Mouse (Mus musculus): ENCODE data around the gene Camkmt. TPM values are rescaled to one million over a fixed set of nuclear protein-coding genes. Genes with fewer than 3 reads are reported as not detected.

The Camkmt gene
- total RNA-seq, 4 experiments from 2014 or later, result 0.56 to 1.4 (median 1.1) TPM

DNA sequence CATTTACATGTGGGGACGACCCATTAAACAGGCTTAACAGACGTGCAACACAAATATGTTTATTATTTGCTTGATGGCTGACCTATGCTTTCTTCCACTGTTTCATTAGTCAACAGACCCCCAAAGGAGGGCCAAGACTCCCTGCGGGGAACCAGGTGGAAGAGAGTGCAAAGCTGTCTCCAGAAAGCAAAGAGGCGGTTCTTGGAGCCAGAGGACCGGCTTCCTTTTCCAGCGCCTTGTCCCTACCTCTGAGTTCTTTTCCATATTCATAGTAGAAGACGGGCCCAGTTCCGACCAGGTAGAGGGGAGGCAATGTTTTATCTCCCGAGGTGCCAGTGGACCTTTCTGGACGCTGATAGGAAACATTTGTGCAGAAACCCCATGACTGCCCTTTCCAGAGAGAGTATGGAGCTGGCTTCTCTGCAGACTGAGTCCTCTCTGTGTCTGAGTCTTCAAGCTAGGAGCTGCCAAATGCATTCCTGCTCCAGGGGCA is 399.2 kb downstream of the Camkmt start:
- no peak for DNase-seq (ENCODE audit: low spot score in 2 of 2)

GRCm38 (mm10) chr17:85491491-85491890 is 401.1 kb downstream of the Camkmt start:
- DNase-seq (ENCODE audit: low spot score in 2 of 2), result no peak

DNA sequence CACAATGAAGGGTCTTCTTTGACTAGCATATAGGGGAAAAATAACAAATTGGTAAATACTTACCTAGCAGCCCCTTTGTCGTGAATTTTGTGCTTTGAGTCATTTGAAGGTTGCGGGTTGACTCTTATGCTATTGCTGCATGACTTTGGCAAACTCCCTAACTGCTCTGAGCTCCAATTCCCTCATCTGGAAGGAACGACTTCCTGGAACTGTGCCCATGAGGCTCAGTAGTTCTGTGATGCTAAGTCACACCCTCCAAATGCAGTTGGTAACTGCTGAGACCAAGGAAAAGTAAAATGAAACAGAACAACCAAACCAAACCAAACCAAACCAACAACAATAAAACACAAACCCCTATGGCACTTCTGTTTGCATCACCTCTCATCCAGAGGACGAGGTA is 403.2 kb downstream of the Camkmt start:
- no peak for DNase-seq (ENCODE audit: low spot score in 2 of 2)

- no peak for DNase-seq (ENCODE audit: low spot score in 2 of 2)
Measured at GRCm38 (mm10) chr17:85495012-85495754, 404.8 kb downstream of the Camkmt start.

DNA sequence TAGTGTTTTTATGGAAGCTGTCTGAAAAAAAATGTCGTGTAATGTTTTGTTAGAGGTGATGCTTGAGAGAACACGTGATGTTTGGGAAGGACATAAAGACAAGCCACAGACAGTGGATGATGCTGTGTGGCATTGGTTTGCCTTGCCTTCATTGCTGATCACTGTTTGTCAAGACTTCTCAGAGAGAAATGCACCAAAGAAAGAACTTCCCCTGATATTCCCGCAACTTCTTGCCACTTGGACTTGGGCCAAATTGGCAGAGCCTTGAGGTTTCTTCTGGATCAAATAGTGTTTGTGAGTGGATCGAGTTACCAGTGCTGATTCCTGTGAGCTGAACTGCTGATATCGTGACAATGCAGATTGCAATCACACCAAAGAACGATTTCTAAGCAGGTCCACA is 405.5 kb downstream of the Camkmt start:
- no peak for DNase-seq (ENCODE audit: low spot score in 2 of 2)

DNA sequence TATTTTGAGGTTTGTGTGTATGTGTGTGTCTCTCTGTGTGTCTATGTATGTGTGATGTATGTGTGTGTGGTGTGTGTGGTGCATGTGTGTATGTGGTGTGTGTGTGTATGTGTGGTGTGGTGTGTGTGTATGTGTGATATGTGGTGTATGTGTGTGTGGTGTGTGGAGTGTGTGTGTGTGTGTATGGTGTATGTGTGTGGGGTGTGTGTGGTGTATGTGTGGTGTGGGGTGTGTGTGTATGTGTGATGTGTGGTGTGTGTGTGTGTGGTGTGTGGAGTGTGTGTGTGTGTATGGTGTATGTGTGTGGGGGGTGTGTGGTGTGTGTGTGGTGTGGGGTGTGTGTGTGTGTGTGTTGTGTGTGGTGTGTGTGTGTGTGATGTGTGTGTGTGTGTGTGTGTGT is 414.5 kb downstream of the Camkmt start:
- DNase-seq (ENCODE audit: low spot score in 2 of 2), result no peak

- DNase-seq (ENCODE audit: low spot score in 2 of 2), result no peak
Measured at GRCm38 (mm10) chr17:85506206-85507088, 416.1 kb downstream of the Camkmt start.

- no peak for DNase-seq (ENCODE audit: low spot score in 2 of 2)
Measured at GRCm38 (mm10) chr17:85507089-85507460, 416.7 kb downstream of the Camkmt start.

Other genes starting within 250 kb of the Camkmt start
- gene Ppm1b, start 133.8 kb upstream of the Camkmt start, total RNA-seq (2022), result 100 to 1,000 TPM; 165 to 198 (median 183) TPM
- gene Slc3a1, start 62.2 kb upstream of the Camkmt start, total RNA-seq (2022), result not detected
- gene Prepl, start 311 bp upstream of the Camkmt start, total RNA-seq (2022), result 10 to 100 TPM; 15.6 to 21.0 (median 17.9) TPM